Mouse (Mus musculus) liver, embryonic 14.5 days (tissue): ENCODE measurements at regions not wholly inside any gene's neighbourhood (a gene's known extent, or its start where the extent isn't known, plus 50 kb on each side); places are given as distances from the start of the nearest gene placed in this dataset.
A peak's percentile ranks its signal among the peaks of the same experiment; 100 is the strongest.

Source experiments
- ATAC-seq: fragments of 200-750 bp; cut with Nextera tagmentation; 2 replicates; pipeline ENCODE4 v1.8.0; 2017; ENCODE audit warnings: moderate number of reproducible peaks, mild to moderate bottlenecking, moderate library complexity; ENCODE audit not compliant: insufficient read depth
- DNase-seq, 3 experiments: peaks; one replicate each; pipeline ENCODE4 v3.0.0-alpha.2; 2012 to 2013; ENCODE audit warnings: low read depth in 3 of 3, low spot score in 3 of 3
- H3K27ac ChIP-seq: fragments of 300-500 bp; sonication (generic); 2 replicates; pipeline ENCODE4 v1.5.1; 2014; ENCODE audit warnings: moderate library complexity, mild to moderate bottlenecking, control low read depth, inconsistent platforms
- H3K27me3 ChIP-seq: fragments of 300-500 bp; sonication (generic); 2 replicates; pipeline ENCODE4 v1.6.1; 2014; ENCODE audit warnings: mild to moderate bottlenecking, low read length, moderate library complexity; ENCODE audit not compliant: control insufficient read depth, insufficient read depth
- H3K36me3 ChIP-seq: fragments of 300-500 bp; sonication (generic); replicated peaks from 2 replicates; pipeline ENCODE4 v1.6.1; 2014; ENCODE audit warnings: low read depth; ENCODE audit not compliant: control insufficient read depth, insufficient read depth
- H3K4me1 ChIP-seq, 2 experiments: fragments of 200-500 bp in 1 of 2; fragments of 300-500 bp in 1 of 2; sonication (generic) in 1 of 2; replicated peaks; 2 replicates each; pipeline ENCODE4 v1.6.1; 2012 to 2014; ENCODE audit warnings: antibody characterized with exemption in 1 of 2, inconsistent platforms in 1 of 2, low read length in 1 of 2; ENCODE audit not compliant: control insufficient read depth in 2 of 2, insufficient read depth in 2 of 2
- H3K4me2 ChIP-seq: fragments of 300-500 bp; sonication (generic); 2 replicates; pipeline ENCODE4 v1.6.1; 2014; ENCODE audit warnings: low read depth, mild to moderate bottlenecking, control low read depth, moderate library complexity
- H3K4me3 ChIP-seq, 2 experiments: fragments of 200-500 bp in 1 of 2; fragments of 300-500 bp in 1 of 2; sonication (generic) in 1 of 2; 2 replicates each; pipeline ENCODE4 v1.5.1; 2012 to 2014; ENCODE audit warnings: low read depth in 2 of 2, low read length in 2 of 2, mild to moderate bottlenecking in 2 of 2, control low read depth in 1 of 2, inconsistent platforms in 1 of 2, moderate library complexity in 1 of 2; ENCODE audit not compliant: insufficient read depth in 1 of 2
- H3K9ac ChIP-seq: fragments of 300-500 bp; sonication (generic); replicated peaks from 2 replicates; pipeline ENCODE4 v1.6.1; 2014; ENCODE audit warnings: mild to moderate bottlenecking, control low read depth, moderate library complexity
- H3K9me3 ChIP-seq: fragments of 300-500 bp; sonication (generic); 2 replicates; pipeline ENCODE4 v1.6.1; 2016; ENCODE audit warnings: low read length, mixed read lengths; ENCODE audit not compliant: control insufficient read depth
- CTCF ChIP-seq: IDR thresholded peaks from 2 replicates; pipeline ENCODE4 v1.5.1; 2016; ENCODE audit warnings: antibody characterized with exemption, low read depth, control low read depth
- EP300 ChIP-seq: IDR thresholded peaks from 2 replicates; pipeline ENCODE4 v1.6.1; 2016; ENCODE audit warnings: antibody characterized with exemption, low read depth
- WGBS: fragments of 180-500 bp; shearing (Covaris S2); extraction: QIAGEN DNeasy Blood & Tissue Kit; methylation state at CpG from one replicate; pipeline ENCODE4 v1.1.7; 2014; ENCODE audit not compliant: insufficient replicate concordance; 5-methylcytosine and 5-hydroxymethylcytosine counted together

DNA sequence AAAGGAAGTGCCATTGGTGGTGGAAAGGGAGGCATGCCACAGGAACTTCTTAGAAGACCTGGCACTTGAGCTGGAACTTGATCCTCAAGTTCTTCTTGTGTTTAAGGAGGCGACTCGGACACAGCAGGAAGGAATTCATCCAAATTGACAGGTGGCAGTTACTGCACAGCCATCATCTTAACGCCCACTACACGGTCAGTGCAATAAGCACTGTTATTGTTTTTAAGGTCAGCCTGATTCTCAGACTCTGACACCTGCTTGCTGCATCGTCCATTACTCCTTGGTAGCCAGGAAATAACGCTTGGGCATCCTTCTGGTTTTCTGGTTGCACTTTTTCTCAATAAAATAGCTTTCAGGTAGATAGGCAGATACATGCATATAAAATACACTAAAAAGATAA is 118.6 kb upstream of the Cdyl start:
- WGBS = 63% methylated on average over 6 of the region's 6 CpGs
- no peak for DNase-seq
- Histone ChIP-seq H3K4me3 (no peak overlapping the region), H3K4me1 (peaks cover 0 to 5% of the 10 kb centered on the region in 2 experiments; a peak in 1 of 4 replicates), H3K4me2 (no peak overlapping the region), H3K9ac (no peak overlapping the region), H3K27me3 (no peaks in the 10 kb centered on the region), H3K9me3 (no peaks in the 10 kb centered on the region), H3K27ac (peak overlapping the region; percentile 8; the same call in 1 of the 2 replicates), H3K36me3 (no peaks in the 10 kb centered on the region)
- TF ChIP-seq CTCF (no peak), EP300 (no peak)
- no peak for ATAC-seq

GRCm38 (mm10) chr13:35564006-35564405 is 95.6 kb upstream of the Cdyl start:
- ATAC-seq (no peak), DNase-seq (no peak)
- Histone ChIP-seq H3K27me3 (no peaks in the 10 kb centered on the region), H3K9ac (no peak overlapping the region), H3K4me3 (no peak overlapping the region), H3K27ac (no peak overlapping the region), H3K9me3 (no peaks in the 10 kb centered on the region), H3K4me2 (no peak overlapping the region), H3K4me1 (no peaks in the 10 kb centered on the region), H3K36me3 (no peaks in the 10 kb centered on the region)
- WGBS = 12% methylated on average over 1 of the region's 1 CpGs
- TF ChIP-seq CTCF (no peak), EP300 (no peak)

DNA sequence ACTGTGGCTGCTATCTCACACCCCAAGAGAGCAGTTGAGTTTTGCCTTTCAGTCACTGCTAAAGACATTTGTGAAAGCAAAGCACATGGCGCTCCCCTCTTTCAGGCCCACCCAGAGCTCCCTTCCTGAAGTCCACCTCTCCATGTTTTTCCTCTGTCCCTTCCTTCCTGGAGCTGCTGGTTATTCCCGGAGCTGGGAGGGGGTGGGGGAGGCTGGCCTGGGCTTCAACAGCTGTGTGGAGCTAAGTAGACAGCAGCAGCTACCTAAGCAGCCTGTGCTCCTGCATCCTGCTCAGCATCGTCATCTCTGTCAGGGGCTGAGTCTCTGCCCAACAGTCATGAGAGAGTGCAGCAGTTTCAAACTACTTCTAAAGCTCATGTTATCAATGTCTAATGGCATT is 78.0 kb upstream of the Cdyl start:
- DNase-seq (no peak), ATAC-seq (no peak)
- H3K4me1 ChIP-seq = no peaks in the 10 kb centered on the region
- H3K9me3 ChIP-seq = no peaks in the 10 kb centered on the region
- no peak for TF ChIP-seq EP300
- TF ChIP-seq CTCF = no peak
- H3K27me3 ChIP-seq = no peaks in the 10 kb centered on the region
- no peak overlapping the region for H3K4me2 ChIP-seq
- 48% methylated on average over 3 of the region's 3 CpGs for WGBS
- no peaks in the 10 kb centered on the region for H3K36me3 ChIP-seq
- H3K27ac ChIP-seq = no peak overlapping the region
- no peak overlapping the region for H3K9ac ChIP-seq
- H3K4me3 ChIP-seq = no peak overlapping the region

DNA sequence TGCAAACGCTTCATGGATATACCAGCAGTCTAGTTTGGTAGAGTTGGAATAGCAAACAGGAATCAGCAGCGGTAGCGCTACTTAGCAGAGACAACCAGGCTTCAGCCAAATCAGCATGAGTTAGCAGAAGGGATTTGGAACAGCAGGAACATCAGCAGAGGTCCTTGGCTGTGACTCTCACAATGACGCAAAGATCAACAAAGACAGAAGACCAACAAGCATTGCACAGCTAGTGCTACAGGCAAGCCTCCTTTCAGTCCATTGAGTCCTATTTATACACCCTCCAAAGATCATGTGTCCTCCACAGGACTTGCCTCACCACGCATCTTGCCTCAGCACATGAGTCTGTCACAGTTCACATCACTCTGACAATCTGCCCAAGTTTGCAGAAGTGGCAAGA is 61.6 kb upstream of the Cdyl start:
- ATAC-seq = no peak
- no peak for DNase-seq
- H3K4me1 ChIP-seq = no peaks in the 10 kb centered on the region

GRCm38 (mm10) chr13:35601560-35602135 is 58.0 kb upstream of the Cdyl start:
- no peak overlapping the region for H3K4me3 ChIP-seq
- no peak for TF ChIP-seq EP300
- TF ChIP-seq CTCF = no peak
- H3K27me3 ChIP-seq = no peaks in the 10 kb centered on the region
- no peak overlapping the region for H3K4me2 ChIP-seq
- no peak for DNase-seq
- H3K36me3 ChIP-seq = no peaks in the 10 kb centered on the region
- no peak overlapping the region for H3K9ac ChIP-seq
- 55% methylated on average over 2 of the region's 2 CpGs for WGBS
- peaks cover 2 to 5% of the 10 kb centered on the region in 2 experiments for H3K4me1 ChIP-seq
- ATAC-seq = no peak
- no peaks in the 10 kb centered on the region for H3K9me3 ChIP-seq
- H3K27ac ChIP-seq = no peak overlapping the region

More for the DNA sequence above, 61.6 kb upstream of the Cdyl start:
- 85% methylated on average over 5 of the region's 5 CpGs for WGBS
- H3K4me3 ChIP-seq = no peak overlapping the region
- no peaks in the 10 kb centered on the region for H3K27me3 ChIP-seq
- TF ChIP-seq CTCF (no peak), EP300 (no peak)
- H3K4me2 ChIP-seq = no peak overlapping the region
- H3K36me3 ChIP-seq = no peaks in the 10 kb centered on the region
- H3K9ac ChIP-seq = no peak overlapping the region
- H3K27ac ChIP-seq = no peak overlapping the region
- H3K9me3 ChIP-seq = no peaks in the 10 kb centered on the region

DNA sequence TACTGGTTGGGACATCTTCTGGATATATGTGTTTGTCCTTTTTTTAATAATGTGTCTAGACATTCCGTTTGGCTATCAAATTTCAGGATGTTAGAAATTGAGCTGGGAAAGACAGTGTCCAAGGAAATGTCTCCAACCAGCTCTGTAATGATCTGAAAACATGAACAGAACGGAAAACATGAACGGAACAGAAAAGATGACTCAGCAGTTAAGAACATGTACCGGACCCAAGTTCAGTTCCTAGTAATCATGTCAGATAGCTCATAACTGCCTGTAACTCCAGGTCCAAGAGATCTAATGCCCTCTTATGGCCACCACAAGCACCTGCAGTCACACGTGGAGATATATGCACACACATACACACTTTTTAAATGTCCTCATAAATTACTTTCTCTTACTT is 56.6 kb upstream of the Cdyl start:
- TF ChIP-seq CTCF (peak; percentile 10; the same call in 1 of the 2 replicates), EP300 (no peak)
- H3K9me3 ChIP-seq = no peaks in the 10 kb centered on the region
- H3K4me1 ChIP-seq = peaks cover 8 to 15% of the 10 kb centered on the region in 2 experiments
- no peaks in the 10 kb centered on the region for H3K27me3 ChIP-seq
- no peak overlapping the region for H3K9ac ChIP-seq
- H3K36me3 ChIP-seq = no peaks in the 10 kb centered on the region
- no peak for ATAC-seq
- H3K27ac ChIP-seq = no peak overlapping the region
- WGBS = 83% methylated on average over 5 of the region's 5 CpGs
- no peak overlapping the region for H3K4me3 ChIP-seq
- no peak overlapping the region for H3K4me2 ChIP-seq
- no peak for DNase-seq
